Mouse (Mus musculus) left cerebral cortex, postnatal 14 days (tissue): ENCODE measurements at regions not wholly inside any gene's neighbourhood (a gene's known extent, or its start where the extent isn't known, plus 50 kb on each side); places are given as distances from the start of the nearest gene placed in this dataset.

Source experiments
- DNase-seq, 2 experiments: peaks; one replicate each; pipeline ENCODE4 v3.0.0; 2021 to 2022; ENCODE audit warnings: low spot score in 2 of 2, mixed read lengths in 1 of 2
- intact Hi-C: fragments of 180-260 bp; cut with DNase I; formaldehyde crosslinking; loops from one replicate; pipeline ENCODE4 v1.15.1; 2025
- microRNA-seq, 2 experiments: library from miRNA; unstranded; fragments of <30 nt; microRNA quantifications; one replicate each; pipeline ENCODE4 v1.2.0; 2022

DNA sequence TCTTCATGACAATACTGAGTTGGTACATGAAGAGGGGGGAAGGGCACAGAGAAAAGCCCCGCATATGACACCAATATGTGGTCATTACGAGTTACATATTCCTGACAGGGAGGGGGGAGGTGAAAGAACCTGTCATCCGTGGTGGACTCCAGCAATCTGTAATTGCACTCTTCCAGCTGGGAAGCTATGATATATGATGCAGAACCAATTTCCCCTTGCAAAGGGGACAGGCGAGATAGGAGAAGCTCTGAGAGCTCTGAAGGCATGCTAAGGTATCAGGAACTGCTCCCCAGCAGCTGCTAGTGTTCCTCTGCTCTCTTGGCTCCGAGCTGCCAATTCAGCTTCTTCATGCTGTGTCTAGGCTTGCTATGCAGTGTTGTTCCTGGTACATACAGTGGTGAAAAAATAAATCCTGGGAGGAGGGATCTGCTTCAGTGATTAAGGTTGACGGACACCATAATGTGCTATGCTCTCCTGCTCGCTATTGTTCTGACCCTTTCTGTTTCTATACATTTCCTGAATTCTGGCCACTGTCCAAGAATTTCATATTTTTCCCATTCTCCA lies 57.7 kb upstream of the Cxxc4 start:
- DNase-seq, result no peak
- intact Hi-C loops, result no loop called here

DNA sequence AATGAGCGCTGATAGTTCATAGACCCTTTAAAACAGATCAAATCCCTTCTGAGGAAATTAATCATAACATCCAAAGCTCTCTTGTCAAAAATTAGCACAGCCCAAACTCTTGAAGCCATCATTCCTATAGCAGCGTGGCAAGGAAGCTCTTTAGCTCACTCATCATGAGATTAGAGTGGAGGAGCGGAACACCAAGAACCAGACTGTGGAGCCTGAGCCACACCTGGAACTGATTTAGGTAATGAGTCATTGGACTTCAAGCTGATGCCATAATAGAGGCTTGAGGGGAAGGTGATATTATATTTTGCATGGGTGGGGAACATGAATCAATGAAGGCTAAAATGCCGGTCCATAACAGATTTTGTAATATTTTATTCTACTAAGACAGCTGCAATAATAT lies 52.2 kb upstream of the Cxxc4 start:
- intact Hi-C loops, result no loop called here
- DNase-seq, result no peak

Small RNA genes lying in the stretch of these regions (microRNA-seq; reads per million reads assigned to microRNA genes)
- 0 reads per million in 2 experiments for gene Gm44361
